Mouse (Mus musculus) lung, embryonic 16.5 days (tissue): ENCODE data around the gene Acvrl1. TPM values are rescaled to one million over a fixed set of nuclear protein-coding genes. Genes with fewer than 3 reads are reported as not detected.

ENCODE experiments used
- ATAC-seq: fragments of 200-750 bp; cut with Nextera tagmentation; 2 replicates; pipeline ENCODE4 v1.8.0; 2017; ENCODE audit warnings: low read depth, mild to moderate bottlenecking, moderate library complexity
- H3K27ac ChIP-seq: fragments of 300-500 bp; sonication (generic); 2 replicates; pipeline ENCODE4 v1.5.1; 2014; ENCODE audit warnings: mild to moderate bottlenecking, control low read depth, low read length
- H3K27me3 ChIP-seq: fragments of 300-500 bp; sonication (generic); 2 replicates; pipeline ENCODE4 v1.6.1; 2014; ENCODE audit warnings: low read depth, low read length, mixed read lengths; ENCODE audit not compliant: control insufficient read depth, insufficient read depth
- H3K36me3 ChIP-seq: fragments of 300-500 bp; sonication (generic); 2 replicates; pipeline ENCODE4 v1.6.1; 2014; ENCODE audit warnings: low read length; ENCODE audit not compliant: control insufficient read depth, insufficient read depth
- H3K4me1 ChIP-seq: fragments of 300-500 bp; sonication (generic); replicated peaks from 2 replicates; pipeline ENCODE4 v1.6.1; 2014; ENCODE audit warnings: low read length, mixed read lengths; ENCODE audit not compliant: control insufficient read depth, insufficient read depth
- H3K4me2 ChIP-seq: fragments of 300-500 bp; sonication (generic); 2 replicates; pipeline ENCODE4 v1.6.1; 2014; ENCODE audit warnings: low read depth, low read length, control low read depth
- H3K4me3 ChIP-seq: fragments of 300-500 bp; sonication (generic); 2 replicates; pipeline ENCODE4 v1.5.1; 2014; ENCODE audit warnings: mild to moderate bottlenecking, low read length, control low read depth
- H3K9ac ChIP-seq: fragments of 300-500 bp; sonication (generic); 2 replicates; pipeline ENCODE4 v1.6.1; 2014; ENCODE audit warnings: low read length, control low read depth
- H3K9me3 ChIP-seq: fragments of 300-500 bp; sonication (generic); 2 replicates; pipeline ENCODE4 v1.6.1; 2016; ENCODE audit warnings: low read length; ENCODE audit not compliant: control insufficient read depth
- WGBS: fragments of 180-500 bp; shearing (Covaris S2); extraction: QIAGEN DNeasy Blood & Tissue Kit; methylation state at CpG from one replicate; pipeline ENCODE4 v1.1.7; 2014; 5-methylcytosine and 5-hydroxymethylcytosine counted together
- microRNA-seq: library from miRNA; unstranded; fragments of <30 nt; microRNA quantifications from one replicate; pipeline ENCODE4, GENCODE M21; 2016
- polyA plus RNA-seq: library from polyadenylated mRNA; unstranded; fragments of >200 nt; fragmentation: Nextera tagmentation; extraction: Ambion mirVana; gene quantifications from 2 replicates; pipeline ENCODE4 v1.2.1, GENCODE M21; 2015

Acvrl1 gene
- polyA plus RNA-seq, 1 experiment from 2014 or later: 93.3 TPM

DNA sequence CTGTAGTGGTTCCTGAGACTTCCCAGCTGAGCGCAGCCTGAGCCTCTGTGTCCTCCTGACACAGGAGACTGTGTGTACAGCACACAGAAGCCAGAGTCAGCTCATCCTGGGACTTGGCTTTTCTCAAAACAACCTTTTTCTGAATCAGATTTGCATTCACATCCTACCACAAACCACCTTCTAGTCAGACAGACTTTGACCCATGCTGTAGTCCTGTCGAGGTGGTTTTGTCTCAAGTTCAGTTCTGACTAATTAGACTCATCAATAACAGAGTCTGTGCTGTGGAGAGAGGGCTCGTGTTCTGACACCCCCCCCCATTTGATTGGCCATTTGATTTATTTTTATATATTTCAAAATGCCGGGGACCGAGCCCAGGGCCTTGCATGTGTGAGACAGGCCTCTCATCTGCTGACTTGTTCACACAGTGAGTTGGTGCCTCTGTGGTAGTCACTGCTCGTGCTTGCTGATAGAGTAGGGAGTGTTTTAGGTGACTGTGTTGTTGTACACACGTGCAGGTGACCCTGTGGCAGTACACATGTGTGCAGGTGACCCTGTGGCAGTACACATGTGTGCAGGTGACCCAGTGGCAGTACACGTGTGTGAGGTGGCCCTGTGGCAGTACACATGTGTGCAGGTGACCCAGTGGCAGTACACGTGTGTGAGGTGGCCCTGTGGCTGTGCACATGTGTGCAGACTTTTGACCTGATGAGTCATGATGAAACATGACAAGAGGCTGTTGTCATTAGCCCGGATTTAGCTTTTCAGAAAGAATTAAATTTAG, 61.8 kb downstream of the Acvrl1 start:
- no peak for ATAC-seq
- no peak overlapping the region for H3K4me3 ChIP-seq
- peaks cover 7% of the 10 kb centered on the region for H3K36me3 ChIP-seq
- 74% methylated on average over 10 of the region's 10 CpGs for WGBS
- H3K4me1 ChIP-seq: peaks cover 18% of the 10 kb centered on the region
- H3K4me2 ChIP-seq: no peak overlapping the region
- H3K27me3 ChIP-seq: no peaks in the 10 kb centered on the region
- H3K9me3 ChIP-seq: no peaks in the 10 kb centered on the region
- no peak overlapping the region for H3K9ac ChIP-seq
- no peak overlapping the region for H3K27ac ChIP-seq

- Histone ChIP-seq H3K36me3 (peaks cover 13% of the 10 kb centered on the region), H3K4me1 (peaks cover 18% of the 10 kb centered on the region), H3K27ac (no peak overlapping the region), H3K4me3 (no peak overlapping the region), H3K9me3 (no peaks in the 10 kb centered on the region), H3K4me2 (no peak overlapping the region), H3K9ac (no peak overlapping the region), H3K27me3 (no peaks in the 10 kb centered on the region)
- 59% methylated on average over 5 of the region's 5 CpGs for WGBS
- ATAC-seq: no peak
These were observed 62.4 kb downstream of the Acvrl1 start for GRCm38 (mm10) chr15:101190762-101191150.

- H3K9ac ChIP-seq: no peak overlapping the region
- no peak overlapping the region for H3K4me2 ChIP-seq
These were observed 63.3 kb downstream of the Acvrl1 start for GRCm38 (mm10) chr15:101191459-101192259.

GRCm38 (mm10) chr15:101192260-101192640, 63.9 kb downstream of the Acvrl1 start:
- Histone ChIP-seq H3K4me2 (no peak overlapping the region), H3K9ac (0 out of 2 replicates have a peak overlapping the region, but pooled peaks have one; percentile 11), H3K27me3 (no peaks in the 10 kb centered on the region), H3K4me1 (peaks cover 18% of the 10 kb centered on the region), H3K27ac (no peak overlapping the region), H3K9me3 (no peaks in the 10 kb centered on the region), H3K4me3 (no peak overlapping the region), H3K36me3 (peaks cover 18% of the 10 kb centered on the region)
- ATAC-seq: no peak
- WGBS: 41% methylated on average over 7 of the region's 7 CpGs

More at GRCm38 (mm10) chr15:101191459-101192259, 63.3 kb downstream of the Acvrl1 start:
- ATAC-seq: peak; percentile 57; the same call in 1 of the 2 replicates
- H3K4me1 ChIP-seq: peaks cover 18% of the 10 kb centered on the region
- peak overlapping the region; percentile 3; the same call in 1 of the 2 replicates for H3K27ac ChIP-seq
- no peaks in the 10 kb centered on the region for H3K27me3 ChIP-seq
- H3K9me3 ChIP-seq: no peaks in the 10 kb centered on the region
- H3K4me3 ChIP-seq: no peak overlapping the region
- H3K36me3 ChIP-seq: peaks cover 18% of the 10 kb centered on the region
- WGBS: 41% methylated on average over 13 of the region's 13 CpGs

DNA sequence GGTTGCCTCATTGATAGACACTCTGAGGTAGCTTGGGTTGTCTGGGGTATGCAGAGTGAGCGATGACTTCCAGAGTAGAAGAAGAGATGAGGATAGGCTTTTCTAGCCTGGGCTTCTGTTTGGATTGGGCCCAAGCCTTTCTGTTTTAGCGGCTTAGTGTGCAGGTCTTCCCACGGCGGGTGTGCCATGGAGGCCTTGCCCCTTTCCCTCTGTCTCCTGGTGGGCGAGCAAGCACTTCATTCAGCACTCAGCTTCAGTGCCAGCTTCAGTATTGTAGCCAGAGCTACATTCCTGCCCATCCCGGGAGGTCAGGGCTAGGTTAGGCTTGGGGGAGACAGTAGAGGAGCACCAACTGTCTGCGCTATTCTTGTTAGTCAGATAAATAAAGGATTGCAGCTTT, 64.3 kb downstream of the Acvrl1 start:
- no peak overlapping the region for H3K27ac ChIP-seq
- H3K9ac ChIP-seq: 0 out of 2 replicates have a peak overlapping the region, but pooled peaks have one; percentile 11
- peaks cover 18% of the 10 kb centered on the region for H3K36me3 ChIP-seq
- H3K9me3 ChIP-seq: no peaks in the 10 kb centered on the region
- no peak overlapping the region for H3K4me3 ChIP-seq
- peaks cover 18% of the 10 kb centered on the region for H3K4me1 ChIP-seq
- 56% methylated on average over 7 of the region's 7 CpGs for WGBS
- H3K27me3 ChIP-seq: no peaks in the 10 kb centered on the region
- H3K4me2 ChIP-seq: no peak overlapping the region
- no peak for ATAC-seq

GRCm38 (mm10) chr15:101193971-101194370, 65.6 kb downstream of the Acvrl1 start:
- Histone ChIP-seq H3K4me3 (no peak overlapping the region), H3K27ac (no peak overlapping the region), H3K27me3 (no peaks in the 10 kb centered on the region), H3K9ac (no peak overlapping the region), H3K36me3 (peaks cover 21% of the 10 kb centered on the region), H3K4me1 (peaks cover 18% of the 10 kb centered on the region), H3K9me3 (no peaks in the 10 kb centered on the region), H3K4me2 (no peak overlapping the region)
- WGBS: 87% methylated on average over 6 of the region's 6 CpGs
- ATAC-seq: no peak

Small RNA genes within 50 kb of the gene (microRNA-seq; reads per million reads assigned to microRNA genes)
- gene Mir6962: not detected

Other genes with a start within 250 kb of the Acvrl1 start
- gene Gm47841, start 81.1 kb upstream of the Acvrl1 start, polyA plus RNA-seq: not detected in 2 replicates
- 0.20 TPM in 2 replicates for gene Fignl2, start 50.0 kb upstream of the Acvrl1 start, polyA plus RNA-seq
- not detected in 2 replicates for gene Ankrd33, start 12.8 kb upstream of the Acvrl1 start, polyA plus RNA-seq
- gene Acvr1b, start 45.5 kb downstream of the Acvrl1 start, polyA plus RNA-seq: 6.8 and 7.9 TPM in 2 replicates
- 5.6 and 6.1 TPM in 2 replicates for gene Grasp, start 95.7 kb downstream of the Acvrl1 start, polyA plus RNA-seq
- gene Nr4a1, start 125.7 kb downstream of the Acvrl1 start, polyA plus RNA-seq: 10.8 and 11.5 TPM in 2 replicates
- 75.0 and 82.4 TPM in 2 replicates for gene Atg101, start 155.8 kb downstream of the Acvrl1 start, polyA plus RNA-seq
- gene 6030408B16Rik, start 164.7 kb downstream of the Acvrl1 start, polyA plus RNA-seq: 57.2 and 59.7 TPM in 2 replicates
- 2.5 and 2.6 TPM in 2 replicates for gene Krt80, start 241.6 kb downstream of the Acvrl1 start, polyA plus RNA-seq